Mouse (Mus musculus) spleen, adult 2 months (tissue): ENCODE data around the gene Hilpda.

Experiments
- CTCF ChIP-seq: fragments of 200-500 bp; IDR thresholded peaks from 2 replicates; pipeline ENCODE4 v1.5.1; 2011; ENCODE audit warnings: mild to moderate bottlenecking, inconsistent platforms; ENCODE audit not compliant: insufficient read depth, insufficient read length, insufficient replicate concordance; ENCODE audit errors: extremely low read depth
- POLR2A ChIP-seq: fragments of 200-500 bp; IDR thresholded peaks from 2 replicates; pipeline ENCODE4 v1.6.1; 2011; ENCODE audit warnings: low read depth, low read length, inconsistent platforms

DNA sequence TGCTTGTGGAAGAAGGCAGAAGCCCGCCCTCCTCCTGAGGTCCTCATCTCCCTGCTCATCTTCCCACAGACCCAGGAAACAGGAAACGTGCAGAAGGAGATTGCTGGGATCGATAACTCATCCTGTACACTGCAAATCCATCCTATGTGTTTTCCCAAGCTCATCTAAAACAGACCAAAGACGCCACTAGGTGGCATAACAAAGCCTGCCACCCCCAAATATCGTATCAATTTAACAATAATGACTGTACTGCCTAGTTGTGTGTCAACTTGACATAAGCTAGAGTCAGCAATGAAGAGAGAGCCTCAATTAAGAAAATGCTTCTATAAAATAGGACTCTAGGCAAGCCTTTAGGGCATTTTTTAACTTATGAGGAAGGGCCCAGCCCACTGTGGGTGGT lies 31.4 kb downstream of the Hilpda start:
- no peak for TF ChIP-seq POLR2A
- no peak for TF ChIP-seq CTCF
